Mouse (Mus musculus) frontal cortex, postnatal 14 days (tissue): ENCODE measurements around the gene Mylk4.
A peak's percentile ranks its signal among the peaks of the same experiment; 100 is the strongest.

ENCODE experiments used
- DNase-seq, 2 experiments: peaks; one replicate each; pipeline ENCODE4 v3.0.0; 2022; ENCODE audit warnings: low spot score in 2 of 2

Gene Mylk4

GRCm38 (mm10) chr13:32783816-32784215 lies at the start of gene Mylk4:
Mylk4 (minus strand) TSS chr13:32783954.
- no peak for DNase-seq

- no peak for DNase-seq
These were observed 49.5 kb upstream of the Mylk4 start for GRCm38 (mm10) chr13:32833237-32833636.

GRCm38 (mm10) chr13:32832776-32833175 lies 49.0 kb upstream of the Mylk4 start:
- DNase-seq: no peak

- no peak for DNase-seq
These were observed 47.9 kb upstream of the Mylk4 start for GRCm38 (mm10) chr13:32831505-32832273.

- no peak for DNase-seq
These were observed 45.1 kb upstream of the Mylk4 start for GRCm38 (mm10) chr13:32828886-32829285.

GRCm38 (mm10) chr13:32827951-32828350 lies 44.2 kb upstream of the Mylk4 start:
- peak in 1 of 2 experiments; percentile 19 for DNase-seq

GRCm38 (mm10) chr13:32827111-32827822 lies 43.5 kb upstream of the Mylk4 start:
- no peak for DNase-seq

- no peak for DNase-seq
These were observed 41.8 kb upstream of the Mylk4 start for GRCm38 (mm10) chr13:32825546-32825945.

GRCm38 (mm10) chr13:32824377-32825330 lies 40.9 kb upstream of the Mylk4 start:
- DNase-seq: no peak

- DNase-seq: no peak
These were observed 39.4 kb upstream of the Mylk4 start for GRCm38 (mm10) chr13:32823126-32823525.

- no peak for DNase-seq
These were observed 37.9 kb upstream of the Mylk4 start for GRCm38 (mm10) chr13:32821671-32822070.

- DNase-seq: no peak
These were observed 36.2 kb upstream of the Mylk4 start for GRCm38 (mm10) chr13:32819926-32820325.

GRCm38 (mm10) chr13:32819241-32819640 lies 35.5 kb upstream of the Mylk4 start:
- DNase-seq: no peak

GRCm38 (mm10) chr13:32807624-32808023 lies 23.9 kb upstream of the Mylk4 start:
- no peak for DNase-seq

- no peak for DNase-seq
These were observed 23.1 kb upstream of the Mylk4 start for GRCm38 (mm10) chr13:32806820-32807219.

- no peak for DNase-seq
These were observed 20.1 kb upstream of the Mylk4 start for GRCm38 (mm10) chr13:32803701-32804345.

- DNase-seq: peak; percentile 31 to 45
These were observed 18.7 kb upstream of the Mylk4 start, which contains the start of gene D930007J09Rik for GRCm38 (mm10) chr13:32802259-32803081. D930007J09Rik (minus strand) TSS chr13:32802849.

GRCm38 (mm10) chr13:32801693-32802221 lies 18.0 kb upstream of the Mylk4 start, which contains the start of gene Wrnip1:
Wrnip1 (plus strand) TSS chr13:32802038.
- peak; percentile 97 to 99 for DNase-seq

GRCm38 (mm10) chr13:32800859-32801258 lies 17.1 kb upstream of the Mylk4 start:
- no peak for DNase-seq

GRCm38 (mm10) chr13:32799131-32799530 lies 15.4 kb upstream of the Mylk4 start:
- no peak for DNase-seq
